Mouse (Mus musculus): Measurements from ENCODE around the gene Tmem117.
A peak's percentile ranks its signal among the peaks of the same experiment; 100 is the strongest.

Tmem117 gene

GRCm38 (mm10) chr15:94648430-94648829, 19.4 kb downstream of the Tmem117 start:
- no peak for DNase-seq (ENCODE audit: low spot score in 2 of 2)

- no peak for DNase-seq (ENCODE audit: low spot score in 2 of 2)
These were observed 20.2 kb downstream of the Tmem117 start for GRCm38 (mm10) chr15:94649071-94649765.

- no peak for DNase-seq (ENCODE audit: low spot score in 2 of 2)
These were observed 20.7 kb downstream of the Tmem117 start for GRCm38 (mm10) chr15:94649766-94650120.

- no peak for DNase-seq (ENCODE audit: low spot score in 2 of 2)
These were observed 22.3 kb downstream of the Tmem117 start for GRCm38 (mm10) chr15:94651350-94651749.

- peak; percentile 65 to 69 for DNase-seq (ENCODE audit: low spot score in 2 of 2)
These were observed 23.2 kb downstream of the Tmem117 start for GRCm38 (mm10) chr15:94651969-94652842.

GRCm38 (mm10) chr15:94652843-94653206, 23.8 kb downstream of the Tmem117 start:
- DNase-seq (ENCODE audit: low spot score in 2 of 2): no peak

GRCm38 (mm10) chr15:94655811-94656323, 26.8 kb downstream of the Tmem117 start:
- DNase-seq (ENCODE audit: low spot score in 2 of 2): no peak

- DNase-seq (ENCODE audit: low spot score in 2 of 2): no peak
These were observed 28.9 kb downstream of the Tmem117 start for GRCm38 (mm10) chr15:94657882-94658281.

- DNase-seq (ENCODE audit: low spot score in 2 of 2): no peak
These were observed 29.5 kb downstream of the Tmem117 start for GRCm38 (mm10) chr15:94658392-94659111.

GRCm38 (mm10) chr15:94659112-94659437, 30.0 kb downstream of the Tmem117 start:
- DNase-seq (ENCODE audit: low spot score in 2 of 2): no peak

- no peak for DNase-seq (ENCODE audit: low spot score in 2 of 2)
These were observed 31.9 kb downstream of the Tmem117 start for GRCm38 (mm10) chr15:94660913-94661312.

GRCm38 (mm10) chr15:94661398-94661797, 32.4 kb downstream of the Tmem117 start:
- no peak for DNase-seq (ENCODE audit: low spot score in 2 of 2)

GRCm38 (mm10) chr15:94664612-94665011, 35.6 kb downstream of the Tmem117 start:
- no peak for DNase-seq (ENCODE audit: low spot score in 2 of 2)

- DNase-seq (ENCODE audit: low spot score in 2 of 2): no peak
These were observed 52.1 kb downstream of the Tmem117 start for GRCm38 (mm10) chr15:94681135-94681534.

GRCm38 (mm10) chr15:94684269-94684668, 55.2 kb downstream of the Tmem117 start:
- DNase-seq (ENCODE audit: low spot score in 2 of 2): no peak

- DNase-seq (ENCODE audit: low spot score in 2 of 2): no peak
These were observed 58.1 kb downstream of the Tmem117 start for GRCm38 (mm10) chr15:94687176-94687575.

GRCm38 (mm10) chr15:94687629-94688028, 58.6 kb downstream of the Tmem117 start:
- peak in 1 of 2 experiments; percentile 6 for DNase-seq (ENCODE audit: low spot score in 2 of 2)

- no peak for DNase-seq (ENCODE audit: low spot score in 2 of 2)
These were observed 60.3 kb downstream of the Tmem117 start for GRCm38 (mm10) chr15:94689195-94689883.

GRCm38 (mm10) chr15:94689884-94690231, 60.8 kb downstream of the Tmem117 start:
- peak in 1 of 2 experiments; percentile 9 for DNase-seq (ENCODE audit: low spot score in 2 of 2)

GRCm38 (mm10) chr15:94722759-94723158, 93.7 kb downstream of the Tmem117 start:
- peak; percentile 72 to 92 for DNase-seq (ENCODE audit: low spot score in 2 of 2)

GRCm38 (mm10) chr15:94732104-94732503, 103.1 kb downstream of the Tmem117 start:
- DNase-seq (ENCODE audit: low spot score in 2 of 2): peak in 1 of 2 experiments; percentile 18

GRCm38 (mm10) chr15:94769227-94769626, 140.2 kb downstream of the Tmem117 start:
- DNase-seq (ENCODE audit: low spot score in 2 of 2): peak in 1 of 2 experiments; percentile 45
